Mouse (Mus musculus): ENCODE data around the gene Cinp. TPM values are rescaled to one million over a fixed set of nuclear protein-coding genes. Genes with fewer than 3 reads are reported as not detected.

The Cinp gene
- polyA plus RNA-seq, 1 experiment from 2014 or later, result 31.0 TPM

GRCm38 (mm10) chr12:110888106-110888505 lies 839 bp downstream of the Cinp start:
- Histone ChIP-seq H3K27ac (ENCODE audit: low read depth, low read length) (no peak overlapping the region), H3K9me3 (ENCODE audit: control insufficient read depth) (no peaks in the 10 kb centered on the region), H3K4me2 (replicated peaks; ENCODE audit: low read depth) (peak overlapping the region; percentile 80), H3K4me3 (ENCODE audit: low read depth, low read length) (peak overlapping the region; percentile 79), H3K4me1 (replicated peaks; ENCODE audit: control insufficient read depth, insufficient read depth, low read length) (peaks cover 7% of the 10 kb centered on the region; the same call in 1 of the 2 replicates), H3K27me3 (replicated peaks; ENCODE audit: control insufficient read depth, insufficient read depth, low read length) (no peaks in the 10 kb centered on the region), H3K36me3 (ENCODE audit: control insufficient read depth, insufficient read depth) (0 out of 2 replicates have a peak, but pooled peaks cover 6% of the 10 kb centered on the region), H3K9ac (ENCODE audit: low read depth, low read length) (peak overlapping the region; percentile 77)
- ATAC-seq, result no peak
- TF ChIP-seq CTCF (IDR thresholded peaks at IDR 0.05; ENCODE audit: low read depth), result no peak
- WGBS, result 28% methylated on average over 12 of the region's 12 CpGs

- 93% methylated on average over 2 of the region's 2 CpGs for WGBS
- no peak for ATAC-seq
- Histone ChIP-seq H3K9me3 (ENCODE audit: control insufficient read depth) (no peaks in the 10 kb centered on the region), H3K36me3 (ENCODE audit: control insufficient read depth, insufficient read depth) (peaks cover 19% of the 10 kb centered on the region; the same call in 1 of the 2 replicates), H3K4me3 (ENCODE audit: low read depth, low read length) (no peak overlapping the region), H3K9ac (ENCODE audit: low read depth, low read length) (no peak overlapping the region), H3K4me2 (replicated peaks; ENCODE audit: low read depth) (no peak overlapping the region), H3K27ac (ENCODE audit: low read depth, low read length) (no peak overlapping the region), H3K27me3 (replicated peaks; ENCODE audit: control insufficient read depth, insufficient read depth, low read length) (no peaks in the 10 kb centered on the region), H3K4me1 (replicated peaks; ENCODE audit: control insufficient read depth, insufficient read depth, low read length) (peaks cover 5% of the 10 kb centered on the region; the same call in 1 of the 2 replicates)
- TF ChIP-seq CTCF (IDR thresholded peaks at IDR 0.05; ENCODE audit: low read depth), result no peak
These were observed 3.7 kb downstream of the Cinp start for GRCm38 (mm10) chr12:110885251-110885650.

GRCm38 (mm10) chr12:110882291-110882690 lies 6.7 kb downstream of the Cinp start:
- Histone ChIP-seq H3K36me3 (ENCODE audit: control insufficient read depth, insufficient read depth) (peaks cover 41% of the 10 kb centered on the region), H3K9me3 (ENCODE audit: control insufficient read depth) (no peaks in the 10 kb centered on the region), H3K27me3 (replicated peaks; ENCODE audit: control insufficient read depth, insufficient read depth, low read length) (no peaks in the 10 kb centered on the region), H3K27ac (ENCODE audit: low read depth, low read length) (no peak overlapping the region), H3K4me3 (ENCODE audit: low read depth, low read length) (no peak overlapping the region), H3K4me2 (replicated peaks; ENCODE audit: low read depth) (no peak overlapping the region), H3K4me1 (replicated peaks; ENCODE audit: control insufficient read depth, insufficient read depth, low read length) (no peaks in the 10 kb centered on the region), H3K9ac (ENCODE audit: low read depth, low read length) (no peak overlapping the region)
- ATAC-seq, result no peak
- TF ChIP-seq CTCF (IDR thresholded peaks at IDR 0.05; ENCODE audit: low read depth), result peak; percentile 61
- WGBS, result 87% methylated on average over 7 of the region's 7 CpGs

GRCm38 (mm10) chr12:110875351-110875750 lies 13.6 kb downstream of the Cinp start:
- WGBS, result 85% methylated on average over 2 of the region's 2 CpGs

GRCm38 (mm10) chr12:110871247-110871646 lies 17.7 kb downstream of the Cinp start:
- Histone ChIP-seq H3K36me3 (ENCODE audit: control insufficient read depth, insufficient read depth) (peaks cover 60% of the 10 kb centered on the region), H3K4me3 (ENCODE audit: low read depth, low read length) (no peak overlapping the region), H3K9me3 (ENCODE audit: control insufficient read depth) (no peaks in the 10 kb centered on the region), H3K27me3 (replicated peaks; ENCODE audit: control insufficient read depth, insufficient read depth, low read length) (no peaks in the 10 kb centered on the region), H3K4me2 (replicated peaks; ENCODE audit: low read depth) (no peak overlapping the region), H3K9ac (ENCODE audit: low read depth, low read length) (no peak overlapping the region), H3K4me1 (replicated peaks; ENCODE audit: control insufficient read depth, insufficient read depth, low read length) (no peaks in the 10 kb centered on the region), H3K27ac (ENCODE audit: low read depth, low read length) (no peak overlapping the region)
- ATAC-seq, result no peak
- WGBS, result 70% methylated on average over 5 of the region's 5 CpGs
- no peak for TF ChIP-seq CTCF (IDR thresholded peaks at IDR 0.05; ENCODE audit: low read depth)

More at GRCm38 (mm10) chr12:110875351-110875750, 13.6 kb downstream of the Cinp start:
- ATAC-seq, result no peak
- Histone ChIP-seq H3K4me1 (replicated peaks; ENCODE audit: control insufficient read depth, insufficient read depth, low read length) (no peaks in the 10 kb centered on the region), H3K9me3 (ENCODE audit: control insufficient read depth) (no peaks in the 10 kb centered on the region), H3K27me3 (replicated peaks; ENCODE audit: control insufficient read depth, insufficient read depth, low read length) (no peaks in the 10 kb centered on the region), H3K4me2 (replicated peaks; ENCODE audit: low read depth) (no peak overlapping the region), H3K27ac (ENCODE audit: low read depth, low read length) (no peak overlapping the region), H3K9ac (ENCODE audit: low read depth, low read length) (no peak overlapping the region), H3K36me3 (ENCODE audit: control insufficient read depth, insufficient read depth) (peaks cover 58% of the 10 kb centered on the region), H3K4me3 (ENCODE audit: low read depth, low read length) (no peak overlapping the region)
- TF ChIP-seq CTCF (IDR thresholded peaks at IDR 0.05; ENCODE audit: low read depth), result no peak

GRCm38 (mm10) chr12:110870107-110870506 lies 18.8 kb downstream of the Cinp start:
- H3K4me2 ChIP-seq (replicated peaks; ENCODE audit: low read depth), result no peak overlapping the region
- no peak overlapping the region for H3K27ac ChIP-seq (ENCODE audit: low read depth, low read length)
- H3K4me3 ChIP-seq (ENCODE audit: low read depth, low read length), result no peak overlapping the region
- no peak overlapping the region for H3K9ac ChIP-seq (ENCODE audit: low read depth, low read length)
- no peak for ATAC-seq
- 59% methylated on average over 4 of the region's 4 CpGs for WGBS
- no peak for TF ChIP-seq CTCF (IDR thresholded peaks at IDR 0.05; ENCODE audit: low read depth)
- H3K9me3 ChIP-seq (ENCODE audit: control insufficient read depth), result no peaks in the 10 kb centered on the region
- no peaks in the 10 kb centered on the region for H3K4me1 ChIP-seq (replicated peaks; ENCODE audit: control insufficient read depth, insufficient read depth, low read length)
- H3K27me3 ChIP-seq (replicated peaks; ENCODE audit: control insufficient read depth, insufficient read depth, low read length), result no peaks in the 10 kb centered on the region
- H3K36me3 ChIP-seq (ENCODE audit: control insufficient read depth, insufficient read depth), result peaks cover 64% of the 10 kb centered on the region

GRCm38 (mm10) chr12:110865989-110866388 lies 23.0 kb downstream of the Cinp start:
- no peaks in the 10 kb centered on the region for H3K9me3 ChIP-seq (ENCODE audit: control insufficient read depth)
- H3K4me1 ChIP-seq (replicated peaks; ENCODE audit: control insufficient read depth, insufficient read depth, low read length), result no peaks in the 10 kb centered on the region
- H3K4me2 ChIP-seq (replicated peaks; ENCODE audit: low read depth), result no peak overlapping the region
- no peak overlapping the region for H3K27ac ChIP-seq (ENCODE audit: low read depth, low read length)
- peaks cover 70% of the 10 kb centered on the region for H3K36me3 ChIP-seq (ENCODE audit: control insufficient read depth, insufficient read depth)
- 92% methylated on average over 10 of the region's 10 CpGs for WGBS
- no peak for TF ChIP-seq CTCF (IDR thresholded peaks at IDR 0.05; ENCODE audit: low read depth)
- H3K4me3 ChIP-seq (ENCODE audit: low read depth, low read length), result no peak overlapping the region
- H3K27me3 ChIP-seq (replicated peaks; ENCODE audit: control insufficient read depth, insufficient read depth, low read length), result no peaks in the 10 kb centered on the region
- no peak overlapping the region for H3K9ac ChIP-seq (ENCODE audit: low read depth, low read length)
- ATAC-seq, result no peak

All from intestine, postnatal 0 days (tissue).